Mouse (Mus musculus): Measurements from ENCODE around the gene Tspan11.

GRCm38 (mm10) chr6:127989624-127990212, 102.3 kb downstream of the Tspan11 start:
- no peak for TF ChIP-seq CTCF (conservative IDR thresholded peaks at IDR 0.05; ENCODE audit: low read length)
- no peak for TF ChIP-seq POU5F1 (IDR thresholded peaks at IDR 0.05; ENCODE audit: borderline replicate concordance, low read length)

All from E14TG2a.4 (cell line).